Mouse (Mus musculus): ENCODE data around the gene Trim65.
A peak's percentile ranks its signal among the peaks of the same experiment; 100 is the strongest.
"Not testable (repeated sequence)": the region's sequence is repeated elsewhere in the genome, so short reads cannot be mapped to it uniquely, and the experiment has no call there.

Trim65 gene

DNA sequence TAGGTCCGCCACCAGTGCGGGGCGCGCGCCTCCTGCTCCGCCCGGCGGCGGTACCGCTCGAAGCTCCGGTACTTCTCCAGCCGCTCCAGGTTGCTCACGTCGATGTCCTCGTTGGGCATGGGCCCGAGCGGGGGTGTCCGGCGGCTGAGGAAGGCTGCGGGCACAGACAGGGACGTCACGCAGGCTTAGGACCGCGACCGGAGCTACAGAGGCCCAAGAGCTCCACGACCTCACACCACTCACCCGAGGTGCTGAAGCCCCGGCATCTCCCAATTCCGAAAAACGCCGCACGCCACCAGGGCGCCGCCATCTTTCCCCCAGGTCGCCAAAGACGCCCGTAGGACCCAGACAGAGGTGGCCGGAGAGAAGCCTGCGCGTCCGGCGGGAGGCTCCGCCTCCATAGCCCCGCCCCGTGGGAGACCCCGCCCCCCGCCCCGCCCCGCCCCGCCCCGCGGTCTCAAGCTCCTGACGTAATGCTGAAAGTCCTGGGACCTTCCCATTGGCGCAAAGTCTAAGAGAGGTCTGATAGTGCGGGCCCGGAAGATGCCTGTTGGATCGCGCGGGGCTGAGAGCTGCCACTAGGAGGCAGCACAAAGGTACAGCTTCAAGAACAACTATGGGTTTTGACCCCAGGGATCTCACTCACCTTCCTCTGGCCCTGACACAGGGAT is 7.7 kb upstream of the Trim65 start, which contains the start of gene Mrpl38:
Gene Mrpl38, minus strand, starts transcription at position 401 of the 671 bp plus-strand sequence.
- peak; percentile 93 for DNase-seq (ENCODE audit: low spot score)

DNA sequence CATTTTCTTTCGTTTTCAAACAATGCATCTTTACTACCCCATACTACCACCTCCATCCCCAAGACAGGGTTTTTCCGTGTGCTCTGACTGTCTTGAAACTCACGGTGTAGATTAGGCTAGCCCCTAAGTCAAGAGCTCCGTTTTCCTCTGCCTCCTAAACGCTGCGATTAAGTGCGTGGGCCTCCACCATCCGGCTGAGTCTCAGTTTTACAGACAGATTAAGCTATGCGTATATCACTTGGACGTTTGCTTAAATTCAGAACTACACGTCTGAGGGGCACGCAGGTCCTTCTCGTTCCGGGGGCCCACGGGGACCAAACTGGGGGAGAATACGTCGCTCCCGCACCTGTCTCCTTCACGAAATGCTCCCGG is 7.2 kb upstream of the Trim65 start:
- no peak for DNase-seq (ENCODE audit: low spot score)

DNA sequence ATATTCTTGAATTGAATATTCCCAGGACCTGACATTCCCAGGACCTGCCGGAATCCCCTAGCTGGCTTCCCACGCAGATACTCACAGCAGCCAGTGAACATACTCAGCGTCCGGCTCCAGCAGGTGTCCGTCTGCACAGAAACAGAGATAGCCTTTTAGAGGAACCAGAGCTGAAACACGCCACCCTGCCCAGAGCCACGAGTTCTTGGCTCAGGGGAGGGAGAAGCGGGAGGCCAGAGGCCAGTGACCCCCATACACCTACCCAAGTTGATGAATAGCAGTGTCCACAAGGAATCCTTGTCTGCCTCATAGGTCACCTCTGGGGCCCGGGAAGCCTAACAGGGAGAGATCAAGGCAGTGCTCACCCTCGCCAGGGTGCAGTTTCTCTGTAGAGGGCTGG is 3.2 kb upstream of the Trim65 start:
- DNase-seq (ENCODE audit: low spot score): no peak

DNA sequence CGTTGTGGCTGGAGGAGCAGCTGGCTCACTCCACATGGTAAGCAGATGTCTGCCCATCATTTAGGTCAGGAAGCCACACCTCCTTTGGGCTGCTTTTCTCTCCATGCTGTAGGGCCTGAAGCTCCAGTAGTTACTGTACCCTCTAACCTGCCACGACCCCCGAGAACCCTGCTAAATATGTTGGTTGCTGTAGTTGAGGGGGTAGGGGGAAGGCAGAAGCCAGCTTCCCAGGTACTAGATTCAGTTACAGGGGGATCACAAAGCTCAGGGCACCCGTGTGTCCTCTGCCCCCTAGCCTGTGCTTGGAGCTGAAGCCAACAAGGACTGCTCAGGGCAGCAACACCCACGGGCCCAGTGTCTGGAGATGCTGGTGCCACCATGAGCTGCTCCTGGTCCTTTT is 2.6 kb upstream of the Trim65 start:
- no peak for DNase-seq (ENCODE audit: low spot score)

DNA sequence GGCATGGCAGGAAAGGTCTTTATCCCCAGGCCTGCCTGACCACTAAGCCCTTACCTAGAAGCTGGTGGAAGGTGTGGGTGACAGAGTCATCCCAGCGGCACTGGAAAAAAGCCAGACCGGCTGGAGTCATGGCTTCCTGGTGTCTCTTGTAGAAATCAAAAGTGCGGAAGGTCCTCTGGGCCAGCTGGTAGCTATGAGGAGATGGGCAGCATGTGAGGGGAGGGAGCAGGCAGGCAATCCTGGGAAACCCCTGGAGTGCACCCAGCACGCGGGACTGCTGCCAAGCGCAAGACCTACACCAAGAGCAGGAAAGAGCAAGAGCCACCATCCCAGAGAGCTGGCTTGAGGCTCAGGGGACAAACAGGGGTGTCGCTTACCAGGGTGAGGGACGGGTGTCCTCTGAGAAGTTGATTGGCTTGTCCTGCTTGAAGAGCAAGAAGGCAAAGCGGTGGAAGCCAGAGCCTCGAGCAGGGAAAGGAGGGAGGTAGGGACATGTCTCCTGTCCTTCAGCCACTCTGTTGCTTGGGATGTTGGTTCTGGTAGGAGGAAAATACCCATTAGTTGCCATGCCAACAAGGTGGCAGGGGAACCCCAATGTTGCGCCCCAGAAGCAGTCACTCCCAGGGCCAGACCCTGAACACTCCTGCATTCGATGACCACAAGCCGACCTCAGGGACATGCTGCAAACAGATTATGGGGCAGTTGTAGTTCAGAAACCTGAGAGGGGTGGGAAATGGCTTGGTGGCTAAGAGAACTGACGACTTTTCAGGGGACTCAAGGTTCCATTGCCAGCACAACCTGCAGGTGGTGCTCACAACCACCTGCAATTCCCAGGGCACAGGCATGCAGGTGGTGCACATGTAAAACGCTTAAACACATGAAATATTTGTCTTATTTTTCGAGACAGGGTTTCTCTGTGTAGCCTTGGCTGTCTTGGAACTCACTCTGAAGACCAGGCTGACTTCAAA is 1.7 kb upstream of the Trim65 start:
- DNase-seq (ENCODE audit: low spot score): no peak

DNA sequence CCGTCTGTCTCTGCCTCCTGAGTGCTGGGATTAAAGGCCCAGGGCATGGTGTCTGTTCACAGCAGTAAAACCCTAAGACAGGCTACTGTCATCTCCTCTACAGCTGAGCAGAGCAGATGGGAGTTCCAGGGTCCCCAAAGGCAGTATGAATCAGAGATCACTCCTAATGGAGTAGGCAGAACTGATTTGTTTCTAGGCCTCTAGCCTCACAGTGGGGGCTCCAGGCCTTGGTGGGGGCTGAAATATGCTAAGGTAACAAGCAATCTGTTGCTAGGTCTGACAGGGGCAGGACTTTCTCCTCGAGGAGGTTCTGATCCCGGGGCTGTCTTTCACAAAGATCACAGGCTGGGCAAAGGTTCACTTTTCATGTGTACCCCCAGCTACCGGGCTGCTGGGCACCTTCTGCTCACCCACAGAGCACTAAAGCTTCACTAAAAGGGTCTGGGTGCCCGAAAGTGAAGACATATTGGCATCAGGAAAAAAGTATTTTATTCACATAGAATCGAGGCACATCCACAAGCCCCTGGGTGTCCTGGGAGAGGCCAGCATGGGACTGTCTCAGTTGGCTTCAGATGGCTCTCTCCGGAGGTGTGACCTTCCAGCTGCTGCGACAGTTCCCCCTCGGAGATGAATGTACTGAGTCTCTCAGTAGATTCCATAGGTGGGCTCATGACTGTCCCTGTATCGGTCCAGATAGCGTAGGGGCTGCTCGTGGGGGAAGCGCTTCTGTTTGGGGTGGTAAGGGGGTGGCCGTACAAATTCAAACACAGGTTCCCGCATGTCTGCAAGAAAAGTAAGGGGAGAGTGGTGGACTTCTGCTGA is 632 bp upstream of the Trim65 start:
- DNase-seq (ENCODE audit: low spot score): no peak

DNA sequence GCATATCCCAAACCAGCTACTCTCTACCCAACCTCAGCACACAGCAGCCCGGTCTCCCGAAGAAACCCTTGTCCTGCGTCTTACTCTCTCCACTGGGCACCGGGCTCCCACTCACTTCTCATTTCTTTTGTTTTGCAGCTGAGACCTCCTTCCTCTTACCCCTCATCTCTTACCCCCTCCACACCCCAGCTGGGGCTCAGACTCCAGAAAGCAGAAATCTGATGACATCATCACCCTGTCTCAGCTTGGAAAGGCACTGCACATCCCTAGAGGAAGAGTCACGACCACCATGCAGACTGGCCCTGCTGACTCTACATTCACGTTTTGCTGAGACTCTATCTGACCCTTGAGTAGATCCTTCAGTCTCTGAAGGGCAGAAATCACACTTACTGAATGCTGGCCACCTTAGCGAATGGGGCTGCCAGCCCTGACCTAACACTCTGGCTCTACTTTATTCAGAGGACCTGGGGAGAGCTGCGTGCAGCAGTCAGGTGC is 888 bp downstream of the Trim65 start:
- DNase-seq (ENCODE audit: low spot score): no peak

DNA sequence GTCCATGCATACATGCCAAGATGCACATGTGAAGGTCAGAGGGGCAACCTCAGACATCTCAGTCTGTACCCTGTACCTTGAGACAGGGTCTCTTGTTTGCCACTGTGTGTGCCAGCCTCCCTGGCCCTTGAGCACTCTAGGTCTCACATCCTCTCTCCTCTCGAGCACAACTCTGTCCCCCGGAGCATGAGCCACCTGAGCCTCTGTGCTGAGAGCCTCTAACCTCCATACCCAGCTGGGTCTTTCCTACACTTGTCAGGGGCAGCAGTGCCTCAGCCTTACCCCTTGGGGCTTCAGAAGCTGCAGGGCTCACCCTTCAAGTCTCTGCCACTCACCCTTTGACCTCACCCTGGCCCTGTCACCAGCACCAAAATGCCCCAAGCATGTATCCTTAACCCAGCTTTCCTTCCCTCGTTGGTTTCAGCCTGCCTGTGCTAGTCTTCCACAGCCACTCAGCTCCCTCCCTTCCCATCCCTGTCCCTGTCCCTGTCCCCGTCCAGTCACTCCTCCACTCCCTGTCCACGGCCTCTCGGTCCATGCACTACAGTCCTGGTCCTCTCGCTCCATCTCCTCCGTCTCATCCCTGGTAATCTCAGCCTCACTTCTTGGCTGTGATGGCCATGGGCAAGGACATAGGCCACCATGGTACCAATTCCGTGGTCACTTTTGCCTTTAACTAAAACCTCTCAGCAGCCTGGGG is 1.7 kb downstream of the Trim65 start:
- no peak for DNase-seq (ENCODE audit: low spot score)

DNA sequence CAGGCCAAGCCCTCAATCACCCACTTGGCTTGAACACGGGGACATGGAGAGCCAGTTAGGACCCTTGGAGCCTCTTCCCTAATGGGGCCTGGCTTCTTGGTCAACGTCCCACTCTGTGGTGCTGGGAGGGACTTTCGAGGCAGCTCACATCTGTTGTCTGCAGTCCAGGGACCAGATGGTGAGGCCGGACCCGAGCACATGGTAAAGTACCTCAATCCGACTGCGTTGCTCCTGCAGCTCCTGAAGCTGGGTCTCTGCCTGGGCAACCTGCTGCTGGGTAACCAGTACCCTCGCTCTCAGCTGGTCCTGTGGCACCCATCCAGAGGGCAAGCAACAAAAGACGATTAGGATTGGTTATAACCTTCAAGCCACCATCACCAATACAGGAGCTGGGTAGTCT is 2.9 kb downstream of the Trim65 start:
- no peak for DNase-seq (ENCODE audit: low spot score)

DNA sequence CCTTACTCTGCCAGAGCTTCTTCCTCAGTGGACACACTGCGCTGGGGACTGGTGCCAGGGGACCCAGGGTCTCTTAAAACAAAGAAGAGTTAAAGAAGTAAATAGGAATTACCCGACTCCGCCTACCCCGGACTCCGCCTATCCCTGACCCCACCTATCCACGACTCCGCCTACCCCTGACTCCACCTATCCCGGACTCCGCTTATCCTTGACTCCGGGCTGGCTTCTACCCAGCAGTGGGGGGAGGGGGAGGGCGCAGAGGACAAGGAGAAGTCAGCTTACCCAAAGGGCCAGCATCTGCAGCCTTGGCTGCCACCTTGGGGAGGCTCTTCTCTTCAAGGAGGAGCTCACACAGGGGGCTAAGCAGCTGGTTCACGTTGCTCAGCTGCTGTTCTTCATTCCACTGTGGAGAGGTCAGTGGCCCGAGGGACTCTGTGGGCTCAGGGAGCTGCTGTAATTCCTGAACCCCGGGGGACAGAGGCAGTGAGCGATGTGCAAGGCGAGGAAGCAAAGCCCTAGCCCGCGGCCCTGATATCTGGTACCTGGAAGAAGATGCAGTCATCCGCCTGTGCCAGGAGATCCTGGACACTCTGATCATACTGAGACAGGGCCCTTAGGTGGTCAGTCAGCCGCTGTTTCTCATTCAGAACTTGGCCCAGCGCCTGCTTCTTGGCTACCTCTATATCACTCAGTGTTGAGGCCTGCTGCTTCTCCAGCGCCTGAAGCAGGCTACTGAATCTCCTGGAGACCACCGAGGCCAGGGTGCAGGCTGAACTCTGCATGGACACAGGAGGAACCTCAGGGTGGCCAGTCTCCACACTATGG is 3.6 kb downstream of the Trim65 start, which contains the start of gene Trim47:
Gene Trim47, minus strand, starts transcription at position 55 of the 825 bp plus-strand sequence.
- peak; percentile 75 for DNase-seq (ENCODE audit: low spot score)

DNA sequence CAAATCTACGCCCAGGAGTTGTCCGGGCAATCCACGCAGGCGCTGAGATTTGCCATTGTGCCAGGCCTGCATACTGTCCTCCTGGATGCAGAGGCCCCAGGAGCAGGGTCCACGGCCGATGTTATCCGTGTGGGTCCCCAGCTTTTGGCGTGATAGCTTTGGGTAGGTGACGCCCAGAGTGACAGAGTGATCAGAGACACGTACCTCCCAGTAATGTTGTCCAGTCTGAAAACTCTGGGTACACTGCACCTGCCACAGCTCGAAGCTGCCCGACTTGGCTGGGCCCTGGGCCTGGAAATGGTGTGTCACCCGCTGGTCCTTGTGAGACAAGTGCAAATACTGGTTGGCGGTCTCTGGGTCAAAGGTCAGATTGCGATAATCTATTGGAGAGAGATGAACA is 4.7 kb downstream of the Trim65 start:
- no peak for DNase-seq (ENCODE audit: low spot score)

DNA sequence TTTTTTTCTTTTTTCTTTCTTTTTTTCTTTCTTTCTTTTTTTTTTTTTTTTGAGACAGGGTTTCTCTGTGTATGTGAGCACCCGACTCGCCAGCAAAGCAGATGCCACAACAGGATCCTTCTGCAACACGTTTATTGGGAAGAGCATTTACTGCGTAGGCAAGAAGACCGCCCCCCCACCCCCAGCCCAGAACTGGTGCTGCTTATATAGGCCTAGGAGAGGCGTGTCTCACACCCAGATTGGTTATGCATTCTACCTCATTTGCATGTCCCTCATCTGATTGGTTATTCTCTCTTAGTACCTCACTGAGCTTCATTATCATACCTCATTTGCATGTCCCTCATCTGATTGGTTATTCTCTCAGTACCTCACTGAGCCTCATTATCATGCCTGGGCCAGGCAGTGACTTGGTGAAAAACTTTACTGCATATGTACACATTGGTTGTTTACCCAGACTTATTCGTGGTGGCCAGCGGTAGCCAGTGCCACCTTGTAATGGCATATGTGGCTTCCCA is 9.1 kb downstream of the Trim65 start:
- not testable (repeated sequence) for DNase-seq (ENCODE audit: low spot score)

DNA sequence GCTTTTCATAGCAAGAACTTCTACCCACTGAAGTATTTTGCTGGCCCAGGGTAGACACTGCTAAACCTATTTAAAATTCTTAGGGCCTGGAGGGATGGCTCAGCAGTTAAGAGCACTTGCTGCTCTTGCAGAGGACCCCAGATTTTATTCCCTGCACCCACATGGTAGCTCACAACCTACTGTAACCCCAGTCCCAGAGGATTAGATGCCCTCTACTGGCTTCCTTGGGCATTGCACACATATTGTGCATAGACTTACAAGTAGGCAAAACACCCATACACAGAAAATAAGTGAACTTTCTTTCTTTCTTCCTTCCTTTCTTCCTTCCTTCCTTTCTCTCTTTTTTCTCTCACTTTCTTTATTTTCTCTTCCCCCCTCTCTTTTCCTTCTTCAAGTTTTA is 13.1 kb downstream of the Trim65 start:
- no peak for DNase-seq (ENCODE audit: low spot score)

DNA sequence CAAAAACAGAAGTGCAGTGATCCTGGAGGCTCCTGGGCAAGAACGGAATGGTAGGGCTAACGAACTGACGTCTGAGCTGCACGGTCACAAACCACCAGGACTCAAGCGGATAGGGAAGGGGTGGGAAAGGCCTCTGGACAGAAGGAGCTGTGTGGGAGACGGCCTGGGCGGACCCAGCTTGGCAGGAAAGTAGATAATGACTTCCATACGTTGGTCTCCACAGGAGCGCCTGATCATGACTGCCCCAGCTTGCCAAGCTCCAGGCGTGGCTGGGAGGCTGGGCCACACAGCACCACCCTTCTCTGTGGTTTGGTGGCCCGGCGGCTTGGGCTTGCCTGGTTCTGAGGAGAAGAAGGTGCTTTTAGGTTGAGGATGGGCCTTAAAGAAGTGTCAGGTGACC is 13.7 kb downstream of the Trim65 start:
- no peak for DNase-seq (ENCODE audit: low spot score)

DNA sequence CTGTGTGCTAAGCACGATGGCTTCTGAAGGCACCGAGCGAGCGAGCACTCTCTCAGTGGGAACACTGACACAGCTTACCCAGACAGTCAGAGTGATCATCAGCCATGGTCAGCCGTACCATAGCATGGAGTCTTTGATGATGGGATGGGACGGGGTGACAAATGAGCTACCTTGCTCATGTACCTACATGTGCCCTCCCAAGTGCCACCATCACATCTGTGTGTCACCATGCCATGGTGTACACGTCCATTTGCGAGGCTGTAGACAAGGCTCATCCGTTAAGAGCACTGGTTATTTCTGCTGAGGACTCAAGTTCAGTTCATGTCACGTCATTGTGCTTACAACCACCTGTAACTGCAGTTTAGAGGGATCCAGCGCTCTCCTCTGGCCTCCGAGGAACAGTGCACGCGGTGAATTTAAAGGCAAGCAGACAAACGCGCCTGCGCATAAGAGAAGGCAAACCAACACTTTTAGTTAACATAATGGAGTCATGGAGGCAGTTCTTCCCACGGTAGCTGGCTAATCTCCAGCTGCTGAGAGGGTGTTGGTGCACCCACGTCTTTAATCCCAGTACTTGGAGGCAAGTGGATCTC is 19.2 kb downstream of the Trim65 start:
- no peak for DNase-seq (ENCODE audit: low spot score)

DNA sequence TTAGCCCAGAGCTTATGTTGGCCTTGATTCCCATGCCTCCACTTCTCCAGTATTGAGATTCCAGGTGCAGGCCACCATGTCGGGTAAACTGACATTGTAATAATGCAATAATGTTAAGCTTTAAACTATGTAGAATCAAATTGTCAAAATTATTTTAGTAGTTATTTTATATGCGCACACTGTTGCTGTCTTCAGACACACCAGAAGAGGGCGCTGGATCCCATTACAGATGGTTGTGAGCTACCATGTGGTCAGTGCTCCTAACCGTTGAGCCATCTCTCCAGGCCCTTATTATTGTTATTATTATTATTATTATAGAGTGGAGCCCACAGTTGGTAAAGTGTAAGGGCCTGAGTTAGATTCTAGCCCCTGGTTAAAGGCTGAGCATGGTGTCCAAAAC is 19.9 kb downstream of the Trim65 start:
- no peak for DNase-seq (ENCODE audit: low spot score)

DNA sequence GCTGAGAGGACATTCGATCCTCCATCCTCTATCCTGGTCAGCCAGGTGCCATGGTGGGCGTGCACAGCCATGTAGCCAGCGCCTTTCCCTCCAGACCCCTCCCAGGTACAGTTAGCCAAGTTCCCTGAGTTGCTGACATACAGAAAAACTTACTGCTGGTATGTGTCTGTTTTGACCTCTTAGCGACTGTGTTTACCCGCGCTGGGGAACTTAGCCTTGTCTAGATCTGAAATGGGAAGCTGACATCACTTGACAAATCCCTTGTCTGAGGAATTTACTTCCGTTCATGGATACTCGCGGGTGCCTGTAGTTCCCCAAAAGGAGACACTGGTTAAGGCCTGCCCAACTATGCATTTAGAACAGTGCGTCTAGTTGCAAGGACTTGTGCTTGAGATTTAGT is 20.4 kb downstream of the Trim65 start:
- DNase-seq (ENCODE audit: low spot score): peak; percentile 65

DNA sequence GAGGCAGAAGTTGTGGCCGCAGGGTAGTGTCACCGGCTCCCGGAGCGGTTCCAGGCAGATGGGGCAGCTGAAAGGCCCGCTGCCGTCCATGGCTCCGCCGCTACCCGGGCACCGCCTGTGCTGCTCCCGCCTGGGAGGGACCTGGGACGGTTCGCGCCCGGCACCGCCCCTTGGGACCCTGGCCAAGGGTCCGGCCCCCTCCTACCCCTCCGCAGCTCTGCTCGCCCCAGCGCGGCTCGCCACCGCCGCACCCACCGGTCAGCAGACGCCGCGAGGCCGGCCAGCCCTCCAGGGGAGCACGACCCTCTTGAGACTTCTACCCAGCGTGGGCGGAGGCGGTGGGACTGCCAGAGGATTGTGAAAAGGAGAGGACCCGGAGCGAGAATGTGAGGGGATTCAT is 20.8 kb downstream of the Trim65 start:
- DNase-seq (ENCODE audit: low spot score): peak; percentile 77

DNA sequence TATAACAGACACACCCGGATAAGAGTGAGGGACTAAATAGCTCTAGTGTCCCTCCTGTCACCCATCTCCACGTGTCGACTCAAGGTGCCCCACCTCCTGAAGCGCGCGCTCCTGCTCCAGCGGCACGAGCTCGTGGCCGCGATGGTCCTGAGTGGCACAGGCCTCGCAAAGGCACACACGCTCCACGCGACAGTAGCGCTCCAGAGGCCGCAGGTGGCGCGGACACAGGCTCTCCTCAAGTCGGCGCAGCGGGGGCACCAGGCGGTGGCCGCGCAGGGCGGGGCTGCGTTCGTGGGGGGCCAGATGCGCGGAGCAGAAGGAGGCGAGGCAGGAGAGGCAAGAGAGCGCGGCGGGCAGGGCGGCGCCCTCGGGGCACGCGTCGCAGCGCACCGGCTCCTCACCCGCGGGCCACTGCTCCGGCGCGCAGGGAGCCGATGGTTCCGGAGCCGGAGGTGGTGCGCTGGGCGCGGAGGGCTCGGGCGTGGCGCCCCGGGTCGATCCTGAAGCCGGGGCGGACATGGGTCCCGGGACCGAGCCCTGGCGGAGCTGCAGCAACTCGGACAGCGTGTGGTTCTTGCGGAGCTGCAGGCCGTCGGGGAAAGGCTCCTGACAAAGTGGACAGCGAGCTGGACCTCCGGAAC is 21.4 kb downstream of the Trim65 start:
- no peak for DNase-seq (ENCODE audit: low spot score)
